Mouse (Mus musculus): ENCODE data around the gene Kremen1.

- TF ChIP-seq CTCF (IDR thresholded peaks at IDR 0.05; ENCODE audit: extremely low read depth, insufficient read depth, insufficient read length, insufficient replicate concordance) (no peak), POLR2A (IDR thresholded peaks at IDR 0.05; ENCODE audit: low read depth, low read length) (no peak)
Measured at GRCm38 (mm10) chr11:5165471-5165916, 95.9 kb downstream of the Kremen1 start.

Data from spleen, adult 2 months (tissue).